Mouse (Mus musculus): ENCODE results near the gene Tmem268. TPM values are rescaled to one million over a fixed set of nuclear protein-coding genes. Genes with fewer than 3 reads are reported as not detected.

The Tmem268 gene
- polyA plus RNA-seq, 2 experiments from 2014 or later = 16.6 to 17.6 TPM

- no peak for ATAC-seq
Measured at GRCm38 (mm10) chr4:63556665-63557064, 1.9 kb upstream of the Tmem268 start.

- no peak for ATAC-seq
Measured at GRCm38 (mm10) chr4:63557124-63558059, 1.2 kb upstream of the Tmem268 start.

DNA sequence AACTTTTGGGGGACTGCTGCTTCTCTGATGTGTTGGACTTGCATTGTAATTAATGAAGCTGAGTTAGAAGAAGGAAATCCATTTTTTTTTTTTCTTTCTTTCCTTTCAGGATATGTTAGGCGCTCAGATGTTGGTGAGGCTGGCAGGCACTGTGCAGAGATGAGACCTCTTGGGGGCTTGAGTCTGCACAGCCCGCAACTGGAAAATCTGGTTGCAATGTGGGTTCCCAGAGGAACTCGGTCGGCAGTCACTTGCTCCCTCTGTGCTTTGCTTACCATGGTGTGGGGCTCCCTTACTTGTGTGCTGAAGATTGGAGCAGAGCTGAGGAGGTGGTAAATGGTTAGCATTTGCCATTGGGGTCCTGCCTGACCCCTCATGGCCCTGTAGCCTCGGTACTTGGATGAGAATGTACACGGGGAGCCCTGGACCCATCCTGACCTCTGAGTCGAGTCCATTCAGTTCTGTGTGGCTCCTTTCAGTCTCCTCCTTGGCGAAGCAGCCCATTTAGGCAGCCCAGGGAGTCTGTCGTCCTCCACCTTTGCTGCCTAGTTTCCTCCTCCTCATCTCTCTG is 631 bp downstream of the Tmem268 start:
- no peak for ATAC-seq

- ATAC-seq = no peak
Measured at GRCm38 (mm10) chr4:63560079-63560478, 1.5 kb downstream of the Tmem268 start.

DNA sequence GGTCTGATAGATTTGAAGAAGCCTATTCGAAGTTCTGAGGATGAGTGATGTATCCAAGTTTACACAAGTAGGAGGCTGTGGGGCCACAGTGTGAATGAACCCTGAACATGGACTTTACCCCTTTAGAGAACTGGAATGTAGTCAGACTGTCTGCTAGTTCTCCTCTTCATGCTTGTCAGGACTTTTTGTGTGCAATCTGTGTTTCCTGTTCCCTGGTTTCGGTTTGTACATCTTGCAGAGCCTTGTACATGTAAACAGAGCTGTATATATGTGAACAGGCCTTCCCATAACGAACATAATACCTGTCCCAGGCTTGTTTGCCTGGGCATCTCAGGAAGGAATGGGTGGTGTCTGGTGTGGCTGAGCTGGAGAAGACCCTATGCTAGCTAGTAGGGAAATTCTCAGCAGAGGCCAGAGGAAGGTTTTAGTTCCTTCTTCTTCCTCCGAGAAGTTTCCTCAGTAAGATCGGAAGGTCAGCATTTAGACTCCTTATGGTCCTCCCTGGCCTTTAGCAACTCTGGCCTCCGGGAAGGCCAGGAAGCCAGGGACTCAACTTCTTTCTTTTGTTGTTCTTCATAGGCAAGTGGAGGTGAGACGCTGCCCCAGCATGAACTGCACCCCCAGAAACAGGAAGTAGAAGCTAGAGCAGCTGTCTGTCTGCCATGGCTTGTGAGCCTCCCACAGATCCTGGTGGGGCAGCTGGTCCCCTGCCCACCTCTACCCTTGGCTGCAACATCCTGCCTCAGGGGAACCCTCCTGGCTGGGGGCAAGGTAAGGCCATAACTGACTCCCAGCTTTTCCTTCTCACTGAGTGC is 3.5 kb downstream of the Tmem268 start:
- ATAC-seq = peak; percentile 47

- no peak for ATAC-seq
Measured at GRCm38 (mm10) chr4:63562742-63563141, 4.2 kb downstream of the Tmem268 start.

DNA sequence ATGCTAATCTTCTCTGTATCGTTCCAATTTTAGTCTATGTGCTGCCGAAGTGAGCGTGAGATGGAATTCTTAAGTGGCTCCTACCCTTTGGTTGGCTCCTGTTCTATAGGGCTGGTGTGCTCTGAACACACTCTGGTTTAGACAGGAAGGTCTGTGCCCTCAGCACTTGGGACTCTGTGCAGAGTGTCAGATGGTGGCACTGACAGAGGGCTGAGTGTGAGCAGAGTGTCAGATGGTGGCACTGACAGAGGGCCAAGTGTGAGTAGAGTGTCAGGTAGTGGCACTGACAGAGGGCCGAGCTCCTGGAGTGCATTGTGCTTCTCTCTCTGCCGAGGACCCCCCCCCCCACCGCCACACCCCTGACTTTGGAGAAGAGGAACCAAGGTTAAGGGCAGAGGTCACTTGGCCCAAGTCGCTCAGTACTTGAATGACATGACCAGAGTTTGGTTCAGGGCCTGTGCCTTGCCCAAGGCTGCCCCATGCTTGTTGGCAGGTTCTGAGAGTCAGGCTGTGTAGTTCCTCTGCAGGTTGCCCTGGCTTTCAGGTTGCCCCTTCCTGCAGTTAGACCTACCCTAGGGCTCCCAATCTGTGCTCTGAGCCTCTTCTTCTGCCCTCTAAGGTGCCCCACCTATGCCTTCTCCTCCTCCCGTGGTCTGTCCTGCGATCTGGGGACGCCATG is 9.3 kb downstream of the Tmem268 start:
- ATAC-seq = no peak

DNA sequence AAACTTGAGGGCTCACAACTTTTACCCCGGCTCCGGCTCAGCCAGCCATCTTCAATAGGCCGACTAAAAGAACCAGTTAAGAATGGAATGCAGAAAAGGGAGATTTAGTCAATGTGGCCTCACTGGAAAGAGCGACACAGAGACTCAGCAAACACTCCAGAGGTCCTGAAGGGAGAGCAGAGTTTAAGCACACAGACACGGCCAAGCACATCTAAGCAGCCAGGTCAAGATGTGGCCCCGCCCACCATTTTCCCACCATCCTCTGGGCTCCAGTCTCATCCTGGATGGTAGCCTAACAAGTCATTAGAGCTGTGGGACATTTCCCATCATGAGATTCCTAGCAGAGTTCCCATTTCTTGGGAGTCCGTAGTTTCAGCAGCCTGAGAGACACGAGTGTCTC is 10.7 kb downstream of the Tmem268 start:
- no peak for ATAC-seq

DNA sequence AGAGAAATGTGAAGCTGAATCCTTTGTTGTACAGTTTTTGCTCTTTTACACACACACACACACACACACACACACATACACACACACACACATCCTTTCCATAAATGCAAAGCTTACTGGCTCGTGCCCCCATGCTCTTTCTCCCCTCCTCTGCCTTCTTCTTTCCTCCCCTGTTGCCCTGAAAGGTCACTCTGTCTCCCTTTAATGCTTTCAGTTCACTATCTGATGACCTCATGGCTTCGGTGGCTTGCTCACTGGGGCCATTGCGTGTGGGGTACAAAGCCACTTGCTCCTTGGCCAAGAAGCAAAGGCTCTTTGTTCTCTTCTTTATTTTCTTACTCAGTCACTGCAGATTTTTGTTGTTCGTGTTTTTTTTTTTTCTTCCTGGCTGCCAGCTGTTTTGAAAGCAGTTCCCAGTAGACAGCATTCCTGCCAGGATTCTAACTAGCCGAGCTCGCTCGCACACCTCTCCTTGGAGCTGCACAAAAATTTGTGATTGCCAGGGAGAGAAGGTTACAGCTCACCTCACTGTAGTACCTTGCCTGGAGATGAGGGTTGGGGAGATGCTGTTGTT is 11.7 kb downstream of the Tmem268 start:
- ATAC-seq = no peak

DNA sequence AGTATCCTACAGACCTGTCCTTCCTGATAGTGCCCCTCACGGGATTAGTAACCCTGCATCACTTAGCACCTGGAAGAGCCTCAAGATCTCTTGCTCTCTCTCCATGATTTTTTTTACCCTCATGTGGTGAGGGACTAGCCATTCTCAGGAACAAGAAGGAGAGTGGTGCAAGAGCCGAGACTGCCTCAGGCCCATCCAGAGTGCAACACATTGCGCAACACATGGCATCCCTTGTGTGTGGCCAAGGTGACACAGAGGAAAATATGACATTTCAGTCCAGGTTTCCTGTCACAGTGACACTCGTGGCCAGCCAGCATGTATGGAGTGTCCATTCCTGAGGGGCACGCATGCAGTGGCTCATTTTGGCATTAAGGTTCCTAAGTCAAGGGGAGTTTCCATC is 14.0 kb downstream of the Tmem268 start:
- ATAC-seq = no peak

- no peak for ATAC-seq
Measured at GRCm38 (mm10) chr4:63579649-63580048, 21.1 kb downstream of the Tmem268 start.

DNA sequence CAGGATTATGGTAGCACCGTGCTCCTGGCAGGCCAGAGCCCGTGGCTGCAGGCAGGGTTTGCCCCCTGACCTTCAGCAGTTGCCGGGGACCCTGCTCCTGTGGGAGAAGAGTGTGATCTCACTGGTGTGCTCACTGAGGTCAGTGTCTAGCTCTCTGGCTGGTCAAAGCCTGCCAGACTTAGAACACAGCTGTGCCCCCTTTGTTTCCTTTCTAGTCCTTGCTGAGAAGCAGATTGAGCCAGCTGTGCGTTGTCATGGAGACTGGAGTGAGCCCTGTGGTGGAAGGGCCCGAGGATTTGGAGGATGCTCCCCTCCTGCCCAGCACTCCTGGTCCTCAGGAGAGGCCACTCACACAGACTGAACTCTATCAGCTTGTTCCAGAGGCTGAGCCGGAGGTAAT is 21.5 kb downstream of the Tmem268 start:
- ATAC-seq = no peak

DNA sequence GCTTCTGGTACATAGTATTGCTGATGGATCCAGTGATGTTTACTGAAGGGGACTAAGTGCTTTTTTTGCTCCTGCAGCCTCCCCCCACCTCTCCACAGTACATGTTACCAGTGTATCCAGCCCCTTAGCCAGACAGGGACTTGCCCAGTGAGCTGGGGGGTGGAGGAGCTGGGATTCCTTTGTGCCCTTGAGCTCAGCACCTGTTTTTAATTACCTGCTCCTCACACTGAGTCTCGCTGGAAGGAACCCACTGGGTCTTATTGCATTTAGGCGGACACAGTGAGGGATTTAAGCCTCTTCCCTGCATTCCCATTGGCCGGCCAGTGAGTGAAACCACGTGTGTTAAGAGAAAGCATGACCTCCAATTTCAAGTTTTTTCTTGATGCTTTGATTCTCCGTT is 24.0 kb downstream of the Tmem268 start:
- no peak for ATAC-seq

GRCm38 (mm10) chr4:63585216-63585615 is 26.6 kb downstream of the Tmem268 start:
- ATAC-seq = no peak

DNA sequence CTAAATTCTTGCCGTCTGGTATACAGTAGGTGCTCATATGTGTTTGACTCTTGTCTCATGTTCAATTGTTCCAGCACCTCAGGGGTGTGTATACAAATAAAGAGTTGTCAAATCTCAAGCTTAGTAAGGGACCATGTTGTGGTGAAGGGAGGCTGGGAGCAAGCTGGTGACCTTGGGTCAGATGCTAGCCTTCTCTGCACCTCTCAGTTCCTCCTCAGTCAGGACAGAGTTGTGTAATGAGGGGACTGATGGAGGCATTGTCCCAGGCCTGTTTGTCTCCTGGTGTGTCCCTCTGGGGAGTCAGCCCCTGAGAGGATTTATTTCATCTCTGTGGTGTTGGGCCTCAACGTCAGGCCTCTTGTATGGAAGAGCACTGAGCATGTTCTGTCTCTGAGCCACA is 27.7 kb downstream of the Tmem268 start:
- ATAC-seq = no peak

GRCm38 (mm10) chr4:63589987-63590386 is 31.4 kb downstream of the Tmem268 start:
- ATAC-seq = no peak

DNA sequence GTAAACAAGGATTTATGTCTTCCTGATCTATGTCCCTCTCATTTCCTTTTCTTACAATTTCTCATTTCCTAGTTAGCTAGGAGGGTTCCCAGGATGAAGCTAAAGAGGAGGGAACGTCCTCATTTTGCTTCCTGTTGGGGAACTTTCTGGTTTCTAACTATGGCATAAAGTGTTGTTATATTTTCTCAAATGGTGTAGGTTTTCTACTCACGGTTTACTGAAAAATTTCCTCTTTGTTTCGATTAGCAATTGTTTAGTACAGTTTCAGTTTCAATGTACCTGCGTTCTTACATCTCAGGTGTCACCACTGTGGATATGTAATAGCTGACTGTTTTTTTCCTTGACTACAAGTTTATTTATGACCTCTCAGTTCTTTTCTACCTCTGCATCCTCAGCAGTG is 32.0 kb downstream of the Tmem268 start:
- ATAC-seq = peak; percentile 44

DNA sequence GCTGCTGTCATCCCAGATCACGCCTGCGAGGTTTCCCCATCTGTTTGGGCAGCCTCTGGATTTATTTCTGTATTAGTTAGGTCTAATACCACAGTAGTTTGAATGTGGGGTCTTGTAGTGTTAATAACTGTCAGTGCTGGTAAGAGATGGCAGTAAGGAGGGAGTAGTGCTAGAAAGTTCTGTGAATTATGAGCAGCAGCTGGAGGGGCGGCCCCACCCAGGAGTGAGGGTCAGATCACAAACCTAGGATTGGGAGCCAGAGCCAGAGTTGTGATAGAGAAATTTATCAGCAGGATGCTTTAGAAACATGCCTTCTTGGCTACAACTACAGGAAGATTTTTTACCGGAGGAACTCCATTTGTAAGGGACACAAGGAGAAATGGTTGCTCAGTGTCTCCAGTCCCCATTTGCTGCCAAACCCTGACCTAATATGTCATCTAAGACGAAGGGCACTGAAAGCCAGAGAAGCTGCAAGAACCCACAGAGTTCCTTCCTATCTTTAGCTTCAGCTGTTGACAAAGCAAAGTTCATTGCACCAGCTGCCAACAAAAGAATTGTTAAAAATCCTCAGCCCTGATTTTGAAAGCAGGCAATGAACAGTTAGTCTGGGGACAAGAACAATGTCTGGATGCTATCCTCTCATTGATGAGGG is 36.0 kb downstream of the Tmem268 start:
- no peak for ATAC-seq

DNA sequence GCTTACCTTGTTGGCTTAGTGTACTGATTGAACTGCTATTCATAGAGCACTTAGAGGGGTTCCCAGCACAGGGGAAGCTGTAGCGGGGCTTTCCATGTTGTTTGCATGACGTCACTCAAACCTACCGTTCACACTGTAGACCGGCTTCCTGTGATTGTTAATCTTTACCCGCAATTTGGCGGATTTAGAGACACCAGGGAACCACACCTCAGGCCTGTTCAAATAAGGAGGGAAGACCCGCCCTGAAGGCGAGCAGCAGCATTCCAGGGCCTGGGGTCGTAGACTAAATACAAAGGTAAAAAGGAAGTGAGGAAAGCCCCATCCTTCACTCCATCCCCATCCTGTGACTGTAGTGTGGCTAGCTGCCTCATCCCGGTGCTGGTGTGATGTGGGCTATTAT is 36.7 kb downstream of the Tmem268 start:
- peak; percentile 86 for ATAC-seq

GRCm38 (mm10) chr4:63596010-63596409 is 37.4 kb downstream of the Tmem268 start:
- no peak for ATAC-seq

DNA sequence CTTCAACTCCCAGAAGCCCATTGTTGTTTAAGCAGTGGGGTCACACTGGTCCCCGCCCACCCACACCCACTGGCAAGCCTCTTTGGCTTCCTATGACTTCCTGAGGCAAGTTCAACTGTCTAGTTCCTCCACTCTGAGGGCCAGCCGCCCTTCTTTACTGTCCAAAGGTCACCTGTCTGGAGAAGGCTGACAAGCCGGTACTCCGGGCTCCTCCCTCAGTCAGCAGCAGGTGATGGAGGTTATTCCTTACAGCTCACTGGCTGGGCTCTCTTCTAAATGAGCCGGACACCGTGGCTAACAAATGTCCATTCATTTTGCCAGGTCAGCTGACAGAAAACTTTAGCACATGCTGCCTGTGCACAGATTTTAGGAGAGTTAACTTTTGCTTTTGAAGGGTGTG is 42.2 kb downstream of the Tmem268 start:
- no peak for ATAC-seq

GRCm38 (mm10) chr4:63601263-63601662 is 42.7 kb downstream of the Tmem268 start:
- ATAC-seq = no peak

All from activated CD4-positive, CD25-positive, alpha-beta regulatory T cell, adult 4 months (primary cell).